Mouse (Mus musculus) lung, postnatal 25 days (tissue): ENCODE measurements around the gene Ebf1.

ENCODE experiments used
- DNase-seq: peaks from one replicate; pipeline ENCODE4 v3.0.0; 2022; ENCODE audit warnings: low spot score

The Ebf1 gene

DNA sequence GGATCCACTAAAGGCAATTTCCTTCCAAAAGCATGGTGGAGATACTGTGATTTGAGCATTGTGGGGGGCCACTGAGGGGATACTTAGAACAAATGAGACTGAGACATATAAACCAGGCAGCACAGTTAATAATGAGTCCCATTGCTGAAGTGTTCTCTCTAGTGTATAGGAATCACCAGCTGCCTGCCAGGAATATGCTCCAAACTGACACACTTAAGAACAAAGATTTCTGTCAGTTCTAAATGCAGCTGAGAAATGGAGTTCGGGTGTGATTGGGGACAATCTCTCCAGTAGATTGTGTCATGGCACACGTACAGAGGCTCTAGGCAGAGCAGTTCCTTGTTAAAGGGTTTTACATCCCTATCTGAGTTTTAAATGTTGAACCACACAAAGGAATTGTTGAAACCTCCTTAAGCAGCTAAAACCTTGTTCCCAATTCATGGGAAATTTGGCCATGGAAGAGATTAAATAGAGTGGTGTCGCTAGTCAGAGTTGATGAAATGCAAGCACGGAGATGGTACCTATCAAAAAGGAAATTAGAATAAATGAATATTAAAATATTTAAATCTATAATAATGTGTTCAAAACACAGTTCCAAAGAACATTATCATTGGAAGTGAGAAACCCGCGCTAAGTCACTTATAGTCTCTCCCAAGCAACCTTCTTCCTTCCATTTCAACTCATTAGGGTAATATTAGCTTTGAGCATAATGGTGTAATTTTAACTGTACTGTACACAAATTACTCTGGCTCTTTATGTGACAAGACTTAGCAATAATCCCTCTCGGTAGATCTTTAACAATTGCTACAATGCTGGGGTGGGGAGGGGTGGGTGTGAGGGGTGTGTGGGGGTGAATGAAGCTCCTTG lies 438.9 kb downstream of the Ebf1 start:
- no peak for DNase-seq
